Mouse (Mus musculus) stomach, postnatal 0 days (tissue): Measurements from ENCODE around the gene Vmn1r228.

Experiments used
- CTCF ChIP-seq: IDR thresholded peaks from 2 replicates; pipeline ENCODE4 v1.5.1; 2016; ENCODE audit warnings: antibody characterized with exemption, low read depth, mild to moderate bottlenecking, moderate library complexity
- EP300 ChIP-seq: optimal IDR thresholded peaks from 2 replicates; pipeline ENCODE3; 2016; ENCODE audit warnings: antibody characterized with exemption

GRCm38 (mm10) chr17:20729543-20729942, 56.4 kb downstream of the Vmn1r228 start, which contains the start of gene Vmn1r227:
- TF ChIP-seq CTCF, result no peak
- TF ChIP-seq EP300, result no peak
